Mouse (Mus musculus) embryonic facial prominence, embryonic 11.5 days (tissue): Measurements from ENCODE around the gene Selenbp1. TPM values are rescaled to one million over a fixed set of nuclear protein-coding genes. Genes with fewer than 3 reads are reported as not detected.

Experiments
- ATAC-seq: fragments of 200-750 bp; cut with Nextera tagmentation; replicated peaks from 2 replicates; pipeline ENCODE4 v1.8.0; 2017; ENCODE audit warnings: low read depth; ENCODE audit not compliant: insufficient number of reproducible peaks, low FRiP score, low TSS enrichment
- DNase-seq: peaks from one replicate; pipeline ENCODE4 v3.0.0-alpha.2; 2015; ENCODE audit warnings: low spot score
- H3K27ac ChIP-seq: fragments of 300-500 bp; sonication (generic); replicated peaks from 2 replicates; pipeline ENCODE4 v1.5.1; 2014; ENCODE audit warnings: mild to moderate bottlenecking, low read depth, low read length, control low read depth
- H3K27me3 ChIP-seq: fragments of 300-500 bp; sonication (generic); 2 replicates; pipeline ENCODE4 v1.6.1; 2014; ENCODE audit warnings: mild to moderate bottlenecking, low read length, moderate library complexity, mixed read lengths; ENCODE audit not compliant: control insufficient read depth, insufficient read depth
- H3K36me3 ChIP-seq: fragments of 300-500 bp; sonication (generic); replicated peaks from 2 replicates; pipeline ENCODE4 v1.6.1; 2014; ENCODE audit warnings: low read depth, mild to moderate bottlenecking, low read length, moderate library complexity, mixed read lengths; ENCODE audit not compliant: control insufficient read depth, insufficient read depth
- H3K4me1 ChIP-seq: fragments of 300-500 bp; sonication (generic); 2 replicates; pipeline ENCODE4 v1.6.1; 2014; ENCODE audit warnings: low read length, mixed read lengths; ENCODE audit not compliant: control insufficient read depth, insufficient read depth
- H3K4me2 ChIP-seq: fragments of 300-500 bp; sonication (generic); 2 replicates; pipeline ENCODE4 v1.6.1; 2014; ENCODE audit warnings: low read depth, mild to moderate bottlenecking, control low read depth, low read length, moderate library complexity
- H3K4me3 ChIP-seq: fragments of 300-500 bp; sonication (generic); 2 replicates; pipeline ENCODE4 v1.5.1; 2014; ENCODE audit warnings: low read depth, low read length, control low read depth
- H3K9ac ChIP-seq: fragments of 300-500 bp; sonication (generic); replicated peaks from 2 replicates; pipeline ENCODE4 v1.6.1; 2014; ENCODE audit warnings: mild to moderate bottlenecking, control low read depth, low read length
- H3K9me3 ChIP-seq: fragments of 300-500 bp; sonication (generic); replicated peaks from 2 replicates; pipeline ENCODE4 v1.6.1; 2016; ENCODE audit warnings: mild to moderate bottlenecking, low read length, inconsistent platforms, mixed read lengths; ENCODE audit not compliant: control insufficient read depth
- WGBS: fragments of 180-500 bp; shearing (Covaris S2); extraction: QIAGEN DNeasy Blood & Tissue Kit; methylation state at CpG from one replicate; pipeline ENCODE4 v1.1.7; 2014; 5-methylcytosine and 5-hydroxymethylcytosine counted together
- polyA plus RNA-seq: library from polyadenylated mRNA; unstranded; fragments of >200 nt; fragmentation: Nextera tagmentation; extraction: Ambion mirVana; gene quantifications from 2 replicates; pipeline ENCODE4 v1.2.1, GENCODE M21; 2014

Gene Selenbp1
- polyA plus RNA-seq, 1 experiment from 2014 or later, result 10.5 TPM

GRCm38 (mm10) chr3:94953384-94953763, 20.5 kb downstream of the Selenbp1 start:
- peak overlapping the region; percentile 28 for H3K4me2 ChIP-seq
- peak overlapping the region; percentile 52 for H3K4me3 ChIP-seq
- WGBS, result 16% methylated on average over 9 of the region's 9 CpGs
- H3K9ac ChIP-seq, result peak overlapping the region; percentile 68
- no peaks in the 10 kb centered on the region for H3K9me3 ChIP-seq
- peaks cover 5% of the 10 kb centered on the region for H3K36me3 ChIP-seq
- ATAC-seq (no peak; the same call in 1 of the 2 replicates), DNase-seq (no peak)
- peak overlapping the region; percentile 22; the same call in 1 of the 2 replicates for H3K27ac ChIP-seq
- no peaks in the 10 kb centered on the region for H3K4me1 ChIP-seq
- no peaks in the 10 kb centered on the region for H3K27me3 ChIP-seq

DNA sequence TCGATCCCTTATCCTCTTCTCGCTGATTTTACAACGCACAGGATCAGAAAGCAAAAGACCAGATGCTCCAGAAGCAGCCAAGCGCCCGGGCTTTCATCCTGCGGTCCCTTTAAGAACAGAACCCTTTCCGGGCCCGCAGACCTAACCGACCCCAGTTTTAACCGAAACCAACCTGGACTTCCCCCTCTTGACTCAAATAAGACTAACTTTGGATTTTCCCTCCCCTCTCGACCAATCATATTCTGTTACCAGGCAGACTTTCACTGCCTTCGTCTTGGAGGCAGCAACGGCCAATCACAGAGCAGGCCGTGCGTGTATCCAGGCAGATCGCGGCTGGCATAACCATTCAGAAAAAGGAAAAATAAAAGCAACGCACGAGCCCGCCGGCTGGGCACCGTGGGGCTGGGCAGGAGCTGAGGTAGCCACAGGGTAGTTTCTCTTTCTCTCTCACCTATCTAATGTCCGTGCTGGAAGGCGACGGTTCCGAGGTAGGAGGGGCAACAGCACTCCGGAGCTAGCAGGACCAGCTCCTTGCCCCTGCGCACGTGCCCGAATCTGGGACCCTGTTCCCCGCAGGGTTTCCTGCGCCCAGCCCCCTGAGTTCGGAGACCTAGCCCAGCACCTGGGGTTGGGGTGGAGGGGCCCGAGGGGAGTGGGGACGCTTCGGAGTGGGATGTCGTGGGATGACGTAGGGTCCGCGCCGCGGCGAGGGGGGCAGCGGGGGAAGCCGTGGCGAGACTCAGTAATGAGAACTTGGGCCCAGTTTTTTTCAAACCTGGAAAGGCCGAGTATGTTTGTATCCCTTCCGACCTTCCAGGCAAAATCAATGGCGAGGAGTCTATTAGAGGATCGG, 21.1 kb downstream of the Selenbp1 start, which contains the start of gene Rfx5:
Gene Rfx5, plus strand, starts transcription at position 312 of the 853 bp plus-strand sequence.
- H3K4me3 ChIP-seq, result peak within 1 kb of the TSS; percentile 52

DNA sequence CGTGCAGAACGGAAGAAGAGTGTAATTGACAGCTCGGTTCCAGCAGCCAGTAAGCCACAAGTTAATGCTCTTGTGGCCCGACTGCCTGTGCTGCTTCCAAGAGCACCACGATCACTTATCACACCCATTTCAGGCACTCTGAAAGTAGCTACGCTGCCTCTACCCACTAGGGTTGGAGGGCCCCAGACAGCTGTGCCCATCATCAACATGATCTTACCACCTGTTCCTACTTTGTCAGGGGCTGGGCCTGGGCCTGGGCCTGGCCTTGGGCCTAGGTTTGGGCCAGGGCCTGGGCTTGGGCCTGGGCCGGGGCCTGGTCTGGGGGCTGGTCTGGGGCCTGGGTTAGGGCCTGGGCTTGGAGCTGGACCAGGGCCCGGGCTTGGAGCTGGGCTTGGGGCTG, 25.4 kb downstream of the Selenbp1 start:
- WGBS, result 92% methylated on average over 8 of the region's 8 CpGs
- DNase-seq (no peak), ATAC-seq (no peak)
- Histone ChIP-seq H3K9me3 (no peaks in the 10 kb centered on the region), H3K36me3 (peaks cover 10% of the 10 kb centered on the region), H3K4me3 (no peak overlapping the region), H3K9ac (no peak overlapping the region), H3K4me1 (no peaks in the 10 kb centered on the region), H3K4me2 (no peak overlapping the region), H3K27ac (no peak overlapping the region), H3K27me3 (no peaks in the 10 kb centered on the region)

More for the DNA sequence above, 21.1 kb downstream of the Selenbp1 start, which contains the start of gene Rfx5:
- WGBS, result under 1% methylated on average over 50 of the region's 50 CpGs
- H3K9me3 ChIP-seq, result no peaks in the 10 kb centered on the region
- ATAC-seq (peak; percentile 97), DNase-seq (peak; percentile 98)
- H3K4me1 ChIP-seq, result no peaks in the 10 kb centered on the region
- peak within 1 kb of the TSS; percentile 49 for H3K4me2 ChIP-seq
- H3K27me3 ChIP-seq, result no peaks in the 10 kb centered on the region
- peaks cover 10% of the 10 kb centered on the region for H3K36me3 ChIP-seq
- H3K9ac ChIP-seq, result peak within 1 kb of the TSS; percentile 68
- peak within 1 kb of the TSS; percentile 85 for H3K27ac ChIP-seq

GRCm38 (mm10) chr3:94959871-94960270, 27.0 kb downstream of the Selenbp1 start:
- DNase-seq (no peak), ATAC-seq (no peak)
- WGBS, result 61% methylated on average over 8 of the region's 8 CpGs
- peaks cover 10% of the 10 kb centered on the region for H3K36me3 ChIP-seq
- H3K4me3 ChIP-seq, result no peak overlapping the region
- no peaks in the 10 kb centered on the region for H3K9me3 ChIP-seq
- no peak overlapping the region for H3K9ac ChIP-seq
- H3K27ac ChIP-seq, result no peak overlapping the region
- no peaks in the 10 kb centered on the region for H3K27me3 ChIP-seq
- H3K4me1 ChIP-seq, result no peaks in the 10 kb centered on the region
- no peak overlapping the region for H3K4me2 ChIP-seq

DNA sequence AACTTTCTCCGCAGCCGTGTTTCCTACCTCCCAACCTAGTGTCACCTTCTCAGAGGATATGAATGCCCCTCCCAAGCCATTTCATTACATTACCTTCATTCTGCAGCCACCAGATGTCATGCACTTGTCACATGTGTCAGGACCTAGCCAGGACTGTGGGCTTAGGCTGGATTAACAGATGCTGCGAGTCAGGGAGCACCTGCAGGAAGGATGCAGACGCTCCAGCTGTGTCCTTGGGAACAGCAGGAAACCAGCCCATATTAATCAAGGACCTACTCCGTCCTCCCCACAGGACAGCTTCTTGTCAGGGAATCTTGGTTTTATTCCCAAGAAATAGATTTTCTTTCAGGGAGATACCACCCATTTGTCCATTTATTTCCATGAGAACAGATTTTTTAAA, 27.5 kb downstream of the Selenbp1 start:
- Histone ChIP-seq H3K36me3 (peaks cover 10% of the 10 kb centered on the region), H3K9me3 (no peaks in the 10 kb centered on the region), H3K9ac (no peak overlapping the region), H3K4me1 (no peaks in the 10 kb centered on the region), H3K27me3 (no peaks in the 10 kb centered on the region), H3K27ac (no peak overlapping the region), H3K4me3 (no peak overlapping the region), H3K4me2 (no peak overlapping the region)
- no peak for ATAC-seq
- no peak for DNase-seq
- WGBS, result 54% methylated on average over 5 of the region's 5 CpGs

DNA sequence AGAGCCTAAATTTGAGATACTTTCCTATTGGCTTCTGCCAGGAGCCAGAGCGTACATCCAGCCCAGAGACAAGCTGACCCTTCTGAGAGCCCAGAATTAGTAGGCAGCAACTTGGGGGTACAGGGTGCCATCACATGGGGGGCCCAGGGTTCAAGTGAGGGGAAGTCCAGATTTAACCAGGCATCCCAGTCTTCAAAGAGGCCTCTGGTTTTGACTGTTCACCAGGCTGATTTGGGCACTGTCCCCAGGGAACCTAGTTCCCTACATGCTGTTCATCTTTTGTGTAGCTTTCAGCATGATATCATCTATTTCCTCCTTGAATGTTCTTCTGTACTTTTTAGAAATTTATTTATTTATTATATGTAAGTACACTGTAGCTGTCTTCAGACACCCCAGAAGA, 32.1 kb downstream of the Selenbp1 start:
- DNase-seq (no peak), ATAC-seq (no peak)
- H3K9me3 ChIP-seq, result no peaks in the 10 kb centered on the region
- WGBS, result 100% methylated on average over 1 of the region's 1 CpGs
- H3K27ac ChIP-seq, result no peak overlapping the region
- H3K36me3 ChIP-seq, result no peaks in the 10 kb centered on the region
- H3K9ac ChIP-seq, result no peak overlapping the region
- H3K27me3 ChIP-seq, result no peaks in the 10 kb centered on the region
- H3K4me2 ChIP-seq, result no peak overlapping the region
- no peaks in the 10 kb centered on the region for H3K4me1 ChIP-seq
- no peak overlapping the region for H3K4me3 ChIP-seq

DNA sequence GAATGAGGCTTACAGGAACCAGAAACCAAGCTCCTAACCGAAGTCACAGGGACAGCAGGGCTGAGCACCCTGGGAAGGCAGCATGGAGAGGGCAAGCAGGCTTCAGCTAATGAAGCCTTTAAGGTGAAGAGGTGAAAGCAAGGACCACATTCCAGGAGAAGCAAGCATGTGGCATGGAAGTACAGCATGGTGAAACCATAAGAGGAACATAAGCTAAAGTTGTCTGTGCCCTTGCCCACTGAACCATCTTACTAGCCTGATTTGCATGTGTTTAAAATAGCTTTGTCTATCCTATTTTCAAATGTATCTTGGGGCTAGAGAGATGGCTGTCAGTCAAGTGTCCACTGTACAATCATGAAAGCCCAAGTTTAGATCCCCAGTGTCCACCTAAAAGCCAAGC, 33.0 kb downstream of the Selenbp1 start:
- WGBS, result 67% methylated on average over 1 of the region's 1 CpGs
- Histone ChIP-seq H3K4me3 (no peak overlapping the region), H3K27ac (no peak overlapping the region; the same call in 1 of the 2 replicates), H3K9ac (no peak overlapping the region), H3K9me3 (no peaks in the 10 kb centered on the region), H3K4me2 (no peak overlapping the region), H3K27me3 (no peaks in the 10 kb centered on the region), H3K36me3 (no peaks in the 10 kb centered on the region), H3K4me1 (no peaks in the 10 kb centered on the region)
- ATAC-seq (no peak), DNase-seq (no peak)

GRCm38 (mm10) chr3:94972552-94972951, 39.7 kb downstream of the Selenbp1 start:
- Histone ChIP-seq H3K36me3 (no peaks in the 10 kb centered on the region), H3K27ac (no peak overlapping the region), H3K27me3 (no peaks in the 10 kb centered on the region), H3K9me3 (no peaks in the 10 kb centered on the region), H3K4me2 (no peak overlapping the region), H3K4me3 (no peak overlapping the region), H3K4me1 (no peaks in the 10 kb centered on the region), H3K9ac (no peak overlapping the region)
- ATAC-seq (no peak), DNase-seq (no peak)
- WGBS, result 88% methylated on average over 3 of the region's 3 CpGs
